Mouse (Mus musculus) ES-Bruce4 (cell line): ENCODE results near the gene Zfp771.

Experiments
- CTCF ChIP-seq: IDR thresholded peaks from one replicate; pipeline ENCODE4 v1.8.1; 2011; ENCODE audit warnings: low read depth, low read length
- POLR2A ChIP-seq: IDR thresholded peaks from one replicate; pipeline ENCODE4 v1.8.1; 2011; ENCODE audit warnings: low read length; ENCODE audit not compliant: insufficient read depth

- TF ChIP-seq POLR2A: no peak
- TF ChIP-seq CTCF: no peak
Observed at GRCm38 (mm10) chr7:127259186-127259905, 15.3 kb downstream of the Zfp771 start.
